Mouse (Mus musculus): ENCODE results near the gene Rab33b. TPM values are rescaled to one million over a fixed set of nuclear protein-coding genes. Genes with fewer than 3 reads are reported as not detected.
"Not testable (repeated sequence)": the region's sequence is repeated elsewhere in the genome, so short reads cannot be mapped to it uniquely, and the experiment has no call there.

Rab33b gene
- 19.2 and 20.0 TPM in 2 replicates for polyA plus RNA-seq (2016; fragmentation: Nextera tagmentation; extraction: Ambion mirVana)

DNA sequence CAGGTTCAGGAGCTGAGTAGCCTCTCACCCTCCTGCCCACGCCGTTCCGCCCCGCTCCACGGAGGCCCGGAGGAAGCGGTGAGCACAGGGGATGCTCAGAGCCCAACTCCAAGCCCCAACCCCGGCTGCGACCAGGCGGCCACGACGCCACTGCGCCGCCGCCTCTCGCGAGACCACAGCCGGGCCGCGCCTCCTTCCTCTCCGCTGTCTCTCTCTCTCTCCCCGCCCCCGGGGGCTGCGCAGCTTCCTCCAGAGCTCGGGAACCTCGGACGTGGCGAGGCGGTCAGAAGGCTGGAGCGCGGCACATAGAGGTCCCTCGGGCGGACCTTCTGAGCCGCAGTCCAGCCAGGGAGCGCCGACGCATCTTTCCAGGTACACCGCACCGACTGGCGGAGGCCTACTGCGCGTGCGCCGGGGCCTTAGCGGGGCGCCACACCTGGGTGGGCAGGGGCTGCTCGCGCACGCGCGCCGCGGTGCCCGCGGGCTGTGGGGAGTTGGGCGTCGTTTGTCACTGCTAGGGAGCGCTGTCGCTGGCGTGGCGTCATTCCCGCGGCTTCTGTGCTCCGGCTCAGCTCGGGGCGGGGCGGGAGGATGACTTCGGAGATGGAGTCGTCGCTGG lies at the start of gene Rab33b:
Gene Rab33b (plus strand): TSS at position 180 of the 619 bp plus-strand sequence.
- Histone ChIP-seq H3K9ac (peak within 1 kb of the TSS; percentile 81), H3K4me1 (peaks cover 25% of the 10 kb centered on the region), H3K36me3 (replicated peaks) (no peaks in the 10 kb centered on the region), H3K27me3 (no peaks in the 10 kb centered on the region), H3K27ac (peak within 1 kb of the TSS; percentile 92), H3K4me3 (replicated peaks) (peak within 1 kb of the TSS; percentile 68), H3K4me2 (peak within 1 kb of the TSS; percentile 82), H3K9me3 (no peaks in the 10 kb centered on the region)
- under 1% methylated on average over 66 of the region's 70 CpGs for WGBS
- peak; percentile 96 for ATAC-seq (ENCODE audit: low FRiP score)

DNA sequence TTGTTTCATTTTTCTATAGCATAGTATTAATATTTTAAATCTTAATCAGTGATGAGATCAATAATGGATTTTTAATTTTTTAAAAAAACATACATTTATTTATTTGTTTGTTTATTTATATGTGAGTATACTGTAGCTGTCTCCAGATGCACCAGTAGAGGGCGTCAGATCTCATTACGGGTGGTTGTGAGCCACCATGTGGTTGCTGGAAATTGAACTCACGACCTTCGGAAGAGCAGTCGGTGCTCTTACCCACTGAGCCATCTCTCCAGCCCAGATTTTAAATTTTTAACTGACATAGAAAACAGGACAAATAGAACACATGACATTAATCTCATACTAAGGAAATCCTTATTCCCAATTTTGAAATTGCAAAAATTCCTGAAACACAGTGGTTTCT lies 49.4 kb upstream of the Rab33b start:
- 83% methylated on average over 5 of the region's 5 CpGs for WGBS
- H3K9ac ChIP-seq; H3K27ac ChIP-seq; H3K4me1 ChIP-seq; H3K9me3 ChIP-seq; H3K4me3 ChIP-seq (replicated peaks); H3K27me3 ChIP-seq; ATAC-seq (ENCODE audit: low FRiP score); H3K36me3 ChIP-seq (replicated peaks); H3K4me2 ChIP-seq: not testable (repeated sequence)

GRCm38 (mm10) chr3:51434871-51435595 lies 48.7 kb upstream of the Rab33b start:
- no peak overlapping the region for H3K27ac ChIP-seq
- no peaks in the 10 kb centered on the region for H3K27me3 ChIP-seq
- no peak for ATAC-seq (ENCODE audit: low FRiP score)
- H3K4me3 ChIP-seq (replicated peaks) = no peak overlapping the region
- 96% methylated on average over 3 of the region's 3 CpGs for WGBS
- no peaks in the 10 kb centered on the region for H3K4me1 ChIP-seq
- no peak overlapping the region for H3K4me2 ChIP-seq
- H3K9me3 ChIP-seq = no peaks in the 10 kb centered on the region
- peaks cover 6% of the 10 kb centered on the region; the same call in 1 of the 2 replicates for H3K36me3 ChIP-seq (replicated peaks)
- no peak overlapping the region for H3K9ac ChIP-seq

GRCm38 (mm10) chr3:51468530-51468929 lies 15.2 kb upstream of the Rab33b start:
- no peak overlapping the region for H3K9ac ChIP-seq
- no peak overlapping the region for H3K27ac ChIP-seq
- no peaks in the 10 kb centered on the region for H3K9me3 ChIP-seq
- H3K27me3 ChIP-seq = no peaks in the 10 kb centered on the region
- H3K36me3 ChIP-seq (replicated peaks) = peaks cover 80% of the 10 kb centered on the region
- H3K4me2 ChIP-seq = no peak overlapping the region
- ATAC-seq (ENCODE audit: low FRiP score) = no peak
- 88% methylated on average over 2 of the region's 2 CpGs for WGBS
- no peak overlapping the region for H3K4me3 ChIP-seq (replicated peaks)
- H3K4me1 ChIP-seq = no peaks in the 10 kb centered on the region

GRCm38 (mm10) chr3:51475706-51476105 lies 8.0 kb upstream of the Rab33b start:
- H3K27ac ChIP-seq = no peak overlapping the region
- no peak overlapping the region for H3K9ac ChIP-seq
- no peak overlapping the region for H3K4me3 ChIP-seq (replicated peaks)
- H3K36me3 ChIP-seq (replicated peaks) = peaks cover 39% of the 10 kb centered on the region
- no peaks in the 10 kb centered on the region for H3K27me3 ChIP-seq
- 88% methylated on average over 4 of the region's 4 CpGs for WGBS
- no peaks in the 10 kb centered on the region for H3K9me3 ChIP-seq
- H3K4me1 ChIP-seq = no peaks in the 10 kb centered on the region
- no peak overlapping the region for H3K4me2 ChIP-seq
- ATAC-seq (ENCODE audit: low FRiP score) = no peak

GRCm38 (mm10) chr3:51479893-51480292 lies 3.8 kb upstream of the Rab33b start:
- ATAC-seq (ENCODE audit: low FRiP score) = no peak
- 41% methylated on average over 2 of the region's 2 CpGs for WGBS
- peaks cover 13% of the 10 kb centered on the region for H3K4me1 ChIP-seq

GRCm38 (mm10) chr3:51481059-51481458 lies 2.7 kb upstream of the Rab33b start:
- no peak for ATAC-seq (ENCODE audit: low FRiP score)
- Histone ChIP-seq H3K27ac (no peak overlapping the region), H3K4me1 (peaks cover 25% of the 10 kb centered on the region), H3K9me3 (no peaks in the 10 kb centered on the region), H3K36me3 (replicated peaks) (no peaks in the 10 kb centered on the region; the same call in 1 of the 2 replicates), H3K4me3 (replicated peaks) (no peak overlapping the region), H3K4me2 (no peak overlapping the region), H3K9ac (no peak overlapping the region), H3K27me3 (no peaks in the 10 kb centered on the region)

More at GRCm38 (mm10) chr3:51479893-51480292, 3.8 kb upstream of the Rab33b start:
- H3K27me3 ChIP-seq = no peaks in the 10 kb centered on the region
- H3K4me2 ChIP-seq = no peak overlapping the region
- H3K4me3 ChIP-seq (replicated peaks) = no peak overlapping the region
- no peak overlapping the region for H3K9ac ChIP-seq
- no peak overlapping the region for H3K27ac ChIP-seq
- no peaks in the 10 kb centered on the region for H3K9me3 ChIP-seq
- peaks cover 6% of the 10 kb centered on the region for H3K36me3 ChIP-seq (replicated peaks)

DNA sequence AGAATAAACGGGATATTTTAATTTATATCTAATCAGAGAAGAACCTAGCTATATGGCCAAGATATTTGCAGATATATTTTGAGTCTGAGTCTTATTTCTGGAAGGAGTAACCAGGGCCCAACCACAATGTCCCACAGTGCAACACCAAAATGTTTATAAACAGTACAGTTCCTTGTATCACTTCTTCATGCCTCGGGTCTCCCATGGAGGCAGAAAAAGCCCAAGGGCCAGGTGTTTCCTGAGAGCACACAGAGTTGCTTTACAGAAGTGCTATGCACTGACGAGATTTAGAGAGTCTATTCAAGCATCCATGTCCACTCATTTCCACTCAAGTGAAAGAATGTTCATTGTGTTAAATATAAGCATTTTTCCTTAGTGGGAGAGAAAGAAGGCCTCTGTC lies 1.8 kb upstream of the Rab33b start:
- Histone ChIP-seq H3K4me1 (peaks cover 25% of the 10 kb centered on the region), H3K4me2 (no peak overlapping the region), H3K9me3 (no peaks in the 10 kb centered on the region), H3K36me3 (replicated peaks) (no peaks in the 10 kb centered on the region), H3K4me3 (replicated peaks) (no peak overlapping the region), H3K27me3 (no peaks in the 10 kb centered on the region), H3K27ac (no peak overlapping the region), H3K9ac (no peak overlapping the region)
- no peak for ATAC-seq (ENCODE audit: low FRiP score)
- WGBS = 57% methylated on average over 3 of the region's 3 CpGs

GRCm38 (mm10) chr3:51482781-51483180 lies 939 bp upstream of the Rab33b start:
- ATAC-seq (ENCODE audit: low FRiP score) = no peak
- 87% methylated on average over 3 of the region's 3 CpGs for WGBS
- Histone ChIP-seq H3K27me3 (no peaks in the 10 kb centered on the region), H3K4me2 (peak overlapping the region; percentile 82; the same call in 1 of the 2 replicates), H3K4me1 (peaks cover 25% of the 10 kb centered on the region), H3K9me3 (no peaks in the 10 kb centered on the region), H3K4me3 (replicated peaks) (peak overlapping the region; percentile 68; the same call in 1 of the 2 replicates), H3K27ac (no peak overlapping the region), H3K9ac (peak overlapping the region; percentile 81; the same call in 1 of the 2 replicates), H3K36me3 (replicated peaks) (no peaks in the 10 kb centered on the region)

DNA sequence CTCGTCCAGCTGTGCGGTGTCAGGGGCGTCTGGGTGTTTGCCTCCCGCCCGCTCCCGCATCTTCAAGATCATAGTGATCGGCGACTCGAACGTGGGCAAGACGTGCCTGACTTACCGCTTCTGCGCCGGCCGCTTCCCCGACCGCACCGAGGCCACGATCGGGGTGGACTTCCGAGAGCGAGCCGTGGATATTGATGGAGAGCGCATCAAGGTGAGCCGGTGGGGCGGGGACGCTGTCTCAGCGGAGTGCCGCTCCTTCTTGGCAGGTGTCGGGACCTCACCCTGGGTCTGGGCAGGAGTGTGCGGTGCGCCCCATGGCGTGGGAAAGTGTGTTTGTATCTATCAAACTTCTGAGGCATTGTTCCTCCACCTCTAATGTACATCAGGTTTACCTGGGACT lies 650 bp downstream of the Rab33b start:
- no peaks in the 10 kb centered on the region for H3K9me3 ChIP-seq
- peak; percentile 52 for ATAC-seq (ENCODE audit: low FRiP score)
- H3K4me1 ChIP-seq = peaks cover 25% of the 10 kb centered on the region
- no peaks in the 10 kb centered on the region for H3K27me3 ChIP-seq
- H3K4me2 ChIP-seq = peak overlapping the region; percentile 82
- H3K27ac ChIP-seq = peak overlapping the region; percentile 92
- H3K9ac ChIP-seq = peak overlapping the region; percentile 81
- peak overlapping the region; percentile 68 for H3K4me3 ChIP-seq (replicated peaks)
- H3K36me3 ChIP-seq (replicated peaks) = no peaks in the 10 kb centered on the region
- 0% methylated on average over 33 of the region's 33 CpGs for WGBS

DNA sequence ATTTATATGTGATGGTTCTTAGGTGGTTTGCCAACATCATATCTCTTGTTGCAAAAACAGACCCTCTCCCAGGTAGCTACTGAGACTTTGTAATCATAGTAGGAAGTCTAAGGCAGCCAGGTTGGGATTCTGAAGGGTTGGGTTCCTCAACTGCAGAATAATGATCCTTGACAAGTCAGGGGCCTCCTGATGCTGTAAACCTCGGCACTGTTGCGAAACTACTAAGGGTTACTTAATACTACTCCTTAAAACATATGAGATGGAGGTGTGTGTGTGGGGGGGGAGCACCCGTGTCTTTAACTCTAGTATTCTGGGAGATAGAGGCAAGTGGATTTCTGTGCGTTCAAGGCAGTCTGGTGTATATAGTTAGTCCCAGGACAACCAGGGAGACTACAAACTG lies 1.6 kb downstream of the Rab33b start:
- WGBS = 79% methylated on average over 4 of the region's 4 CpGs
- H3K9ac ChIP-seq = no peak overlapping the region
- H3K4me1 ChIP-seq = peaks cover 25% of the 10 kb centered on the region

DNA sequence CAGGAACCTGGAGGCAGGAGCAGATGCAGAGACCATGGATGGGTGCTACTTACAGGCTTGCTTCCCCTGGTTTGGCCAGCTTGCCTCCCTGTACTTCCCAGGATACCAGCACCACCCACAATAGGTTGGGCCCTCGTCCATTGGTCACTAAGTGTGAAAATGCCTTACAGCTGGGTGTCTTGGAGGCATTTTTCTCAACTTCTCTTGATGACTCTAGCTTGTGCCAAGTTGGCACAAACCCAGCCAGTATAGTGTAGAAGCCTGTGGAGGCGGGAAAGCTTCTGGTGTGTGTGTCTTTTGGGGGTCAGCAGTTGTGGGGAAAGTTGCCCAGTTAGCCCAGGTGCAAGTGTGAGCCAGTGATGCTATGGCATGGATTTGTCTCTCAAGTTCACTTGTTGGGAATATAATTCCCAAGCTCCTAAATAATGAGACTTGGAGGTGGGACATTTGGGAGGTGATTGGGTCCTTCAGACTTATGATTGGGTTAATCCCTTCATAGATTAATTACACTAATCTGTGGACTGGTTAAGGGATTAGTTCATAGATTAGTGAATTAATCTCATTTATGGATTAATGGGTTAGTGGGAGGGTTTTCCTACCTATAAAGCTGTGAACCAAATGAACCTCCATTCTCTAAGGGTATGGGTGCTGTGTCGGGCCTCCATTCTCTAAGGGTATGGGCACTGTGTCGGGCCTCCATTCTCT lies 2.9 kb downstream of the Rab33b start:
- Histone ChIP-seq H3K27ac (no peak overlapping the region), H3K9ac (no peak overlapping the region), H3K4me3 (replicated peaks) (no peak overlapping the region), H3K36me3 (replicated peaks) (no peaks in the 10 kb centered on the region), H3K27me3 (no peaks in the 10 kb centered on the region), H3K4me1 (peaks cover 25% of the 10 kb centered on the region), H3K9me3 (no peaks in the 10 kb centered on the region), H3K4me2 (no peak overlapping the region)
- 91% methylated on average over 4 of the region's 4 CpGs for WGBS
- ATAC-seq (ENCODE audit: low FRiP score) = no peak

More for the DNA sequence above, 1.6 kb downstream of the Rab33b start:
- Histone ChIP-seq H3K4me3 (replicated peaks) (peak overlapping the region; percentile 68), H3K36me3 (replicated peaks) (no peaks in the 10 kb centered on the region), H3K27ac (no peak overlapping the region), H3K4me2 (peak overlapping the region; percentile 82), H3K27me3 (no peaks in the 10 kb centered on the region), H3K9me3 (no peaks in the 10 kb centered on the region)
- no peak for ATAC-seq (ENCODE audit: low FRiP score)
